Mouse (Mus musculus) neutrophil, adult 65 days (primary cell): ENCODE data around the gene Ralgds. TPM values are rescaled to one million over a fixed set of nuclear protein-coding genes. Genes with fewer than 3 reads are reported as not detected.

Experiments
- total RNA-seq: library from RNA; stranded (reverse); gene quantifications from 2 replicates; pipeline ENCODE4 v1.2.4, GENCODE M21; 2023

The Ralgds gene
- 128 and 156 TPM in 2 replicates for total RNA-seq

GRCm38 (mm10) chr2:28512798-28513401, at the start of gene Ralgds:
Gene Ralgds, plus strand, starts transcription at chr2:28513125.

DNA sequence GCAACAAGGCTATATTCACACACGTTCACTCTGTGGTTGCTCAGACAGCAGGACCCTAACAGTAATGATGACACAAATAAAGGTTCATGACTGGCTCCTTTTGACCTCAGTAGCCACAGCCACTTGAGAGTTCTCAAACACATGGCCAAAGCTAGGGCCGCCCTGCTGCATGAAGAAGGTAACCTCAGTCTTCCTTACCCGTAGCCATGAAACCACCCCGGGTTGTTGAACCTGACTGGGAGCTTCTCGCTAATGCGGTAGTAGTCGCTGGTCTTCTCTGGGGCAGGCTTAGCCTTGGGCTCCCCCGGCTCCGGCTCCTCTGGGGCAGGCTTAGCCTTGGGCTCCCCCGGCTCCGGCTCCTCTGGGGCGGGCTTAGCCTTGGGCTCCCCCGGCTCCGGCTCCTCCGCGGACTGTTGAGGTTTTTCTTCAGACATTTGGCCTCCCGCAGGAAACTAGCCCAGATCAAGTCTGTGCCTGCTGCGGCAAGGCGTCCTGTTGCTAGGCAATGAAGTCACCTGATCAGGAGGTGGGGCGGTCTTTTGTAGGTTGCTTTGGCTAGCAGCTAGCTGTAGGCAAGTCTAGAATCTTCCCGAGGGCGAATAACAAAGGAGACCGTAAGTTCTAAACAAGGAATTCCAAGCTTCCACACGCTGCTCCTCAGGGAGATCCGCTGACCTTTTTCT, 46.9 kb upstream of the Ralgds start, which contains the start of gene 1700007K13Rik:
Gene 1700007K13Rik (minus strand): TSS at position 497 of the 683 bp plus-strand sequence.

DNA sequence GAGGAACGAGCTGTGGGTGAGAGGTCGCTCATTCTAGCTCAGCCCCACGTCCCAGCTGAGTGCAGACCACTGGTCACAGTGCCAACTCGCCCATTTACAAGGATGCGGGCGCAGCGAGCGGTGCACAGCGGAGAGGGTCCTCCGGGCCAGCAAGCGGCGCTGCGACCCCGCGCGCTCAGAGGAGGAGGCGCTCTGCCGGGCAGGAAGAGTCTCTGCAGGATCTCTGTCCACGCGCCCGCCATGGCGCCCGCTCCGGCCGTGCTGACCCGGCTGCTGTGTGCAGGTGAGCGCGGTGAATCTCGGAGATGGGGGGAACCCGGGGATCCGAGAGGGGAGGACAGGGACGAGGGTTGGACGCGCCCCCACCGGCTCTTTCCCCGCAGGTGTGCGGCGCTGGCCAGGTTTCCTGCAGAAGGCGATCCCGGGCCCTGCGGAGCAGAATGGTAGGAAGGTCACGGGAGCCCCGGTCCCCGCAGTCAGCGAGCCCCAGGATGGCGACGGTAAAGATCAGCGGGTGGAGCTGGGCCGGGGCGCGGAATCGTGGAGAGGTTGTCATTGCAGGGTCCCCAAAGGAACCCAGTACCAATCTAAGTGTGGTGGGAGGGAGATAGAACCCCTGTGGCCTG, 45.0 kb upstream of the Ralgds start, which contains the start of gene Mrps2:
Gene Mrps2 (plus strand): TSS at position 207 of the 626 bp plus-strand sequence.

GRCm38 (mm10) chr2:28496671-28497070, 16.3 kb upstream of the Ralgds start, which contains the start of gene Gbgt1:
Gene Gbgt1, plus strand, starts transcription at chr2:28496891.

GRCm38 (mm10) chr2:28505795-28506194, 7.1 kb upstream of the Ralgds start, which contains the start of gene Gm10134:
Gene Gm10134, plus strand, starts transcription at chr2:28506095.

DNA sequence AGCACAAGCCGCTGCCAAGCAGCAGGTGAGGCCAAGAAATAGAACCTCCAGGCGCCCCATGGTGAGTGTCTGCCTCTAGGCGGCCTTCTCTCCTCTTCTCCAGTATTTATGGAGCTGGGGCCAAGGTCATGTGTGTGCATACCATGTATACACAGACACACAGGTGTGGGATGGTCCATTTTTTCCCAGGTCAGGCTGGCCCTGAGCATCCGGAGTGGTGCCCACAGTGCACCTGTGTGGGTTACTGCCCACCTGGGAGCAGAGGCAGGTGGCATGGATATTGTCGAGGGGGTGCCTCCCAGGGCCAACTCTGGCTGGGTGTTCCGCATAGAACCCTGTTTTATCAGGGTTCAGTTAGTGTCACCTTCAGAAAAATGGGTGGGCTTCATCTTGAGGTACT, 50.4 kb downstream of the Ralgds start, which contains the start of gene Cel:
Gene Cel (minus strand): TSS at position 101 of the 400 bp plus-strand sequence.

GRCm38 (mm10) chr2:28583651-28584050, 70.7 kb downstream of the Ralgds start, which contains the start of gene Gtf3c5:
Gene Gtf3c5, minus strand, starts transcription at chr2:28583751.

Other genes starting within 250 kb of the Ralgds start
- 0.41 TPM in 1 of 2 replicates, not detected in the other for gene Ppp1r26, start 66.3 kb upstream of the Ralgds start, total RNA-seq
- gene 1700007K13Rik, start 46.8 kb upstream of the Ralgds start, total RNA-seq, result not detected in 2 replicates
- gene Mrps2, start 45.1 kb upstream of the Ralgds start, total RNA-seq, result 10.8 and 11.1 TPM in 2 replicates
- 3.6 and 3.7 TPM in 2 replicates for gene Gbgt1, start 16.2 kb upstream of the Ralgds start, total RNA-seq
- gene Gm10134, start 7.0 kb upstream of the Ralgds start, total RNA-seq, result 1.5 TPM in 1 of 2 replicates, not detected in the other
- gene Cel, start 50.3 kb downstream of the Ralgds start, total RNA-seq, result not detected in 2 replicates
- gene Gtf3c5, start 70.6 kb downstream of the Ralgds start, total RNA-seq, result 16.2 and 18.6 TPM in 2 replicates
- 5.5 and 6.3 TPM in 2 replicates for gene Gfi1b, start 108.9 kb downstream of the Ralgds start, total RNA-seq
- gene Tsc1, start 128.1 kb downstream of the Ralgds start, total RNA-seq, result 32.7 and 44.4 TPM in 2 replicates
- gene Spaca9, start 186.6 kb downstream of the Ralgds start, total RNA-seq, result 11.9 and 16.3 TPM in 2 replicates
- 2.2 and 5.0 TPM in 2 replicates for gene Ak8, start 187.0 kb downstream of the Ralgds start, total RNA-seq